In genomic region chr17:71159152-71159567, GRCm38 (mm10) we compare ENCODE assay signal across 9 mouse cellular contexts. TPM values are rescaled to one million over a fixed set of nuclear protein-coding genes. Genes with fewer than 3 reads are reported as not detected.
DNase-seq lines count a peak whose midpoint lies in the region; ATAC-seq and TF ChIP-seq lines count a peak whose summit lies in the region.
"Had no signal": no experiment of that assay in that cellular context is flagged by ENCODE, and none has a peak within 500 bp of the region (broad histone marks: within the 10 kb centered on the region; RNA-seq: fewer than 3 reads in every experiment).

No protein-coding gene starts in this region.

- peak; percentile 97 for ATAC-seq in lung, embryonic 16.5 days (ENCODE audit: low read depth)
- ATAC-seq in embryonic facial prominence, embryonic 11.5 days (replicated peaks; ENCODE audit: insufficient number of reproducible peaks, low FRiP score, low TSS enrichment, low read depth), result peak; percentile 63
- no peak for ATAC-seq in hindbrain, embryonic 13.5 days (ENCODE audit: low FRiP score)
- peak; percentile 53 for ATAC-seq in liver, postnatal 0 days

- H3K4me2 ChIP-seq in lung, embryonic 16.5 days (ENCODE audit: low read depth, low read length), result no peak overlapping the region
- no peak overlapping the region for H3K4me2 ChIP-seq in embryonic facial prominence, embryonic 11.5 days (ENCODE audit: low read depth, low read length)
- H3K4me2 ChIP-seq in hindbrain, embryonic 13.5 days, result no peak overlapping the region
- no peak overlapping the region for H3K4me2 ChIP-seq in liver, postnatal 0 days (ENCODE audit: low read depth, low read length)

- no peaks in the 10 kb centered on the region for H3K9me3 ChIP-seq in lung, embryonic 16.5 days (ENCODE audit: control insufficient read depth, low read length)
- no peaks in the 10 kb centered on the region for H3K9me3 ChIP-seq in embryonic facial prominence, embryonic 11.5 days (replicated peaks; ENCODE audit: control insufficient read depth, low read length)
- H3K9me3 ChIP-seq in hindbrain, embryonic 13.5 days, result no peaks in the 10 kb centered on the region
- H3K9me3 ChIP-seq in liver, postnatal 0 days (ENCODE audit: low read length), result no peaks in the 10 kb centered on the region

- TF ChIP-seq CTCF in lung, adult 2 months (IDR thresholded peaks at IDR 0.05; ENCODE audit: insufficient read depth, low read length), result no peak
- TF ChIP-seq CTCF in liver, postnatal 0 days (IDR thresholded peaks at IDR 0.05; ENCODE audit: low read depth), result no peak

- H3K36me3 ChIP-seq in lung, embryonic 16.5 days (ENCODE audit: control insufficient read depth, insufficient read depth, low read length), result no peaks in the 10 kb centered on the region
- H3K36me3 ChIP-seq in embryonic facial prominence, embryonic 11.5 days (replicated peaks; ENCODE audit: control insufficient read depth, insufficient read depth, low read depth, low read length), result no peaks in the 10 kb centered on the region
- H3K36me3 ChIP-seq in hindbrain, embryonic 13.5 days, result no peaks in the 10 kb centered on the region
- no peaks in the 10 kb centered on the region for H3K36me3 ChIP-seq in liver, postnatal 0 days (replicated peaks; ENCODE audit: insufficient read depth, low read length)

- no peak for DNase-seq in lung, adult 2 months
- peak; percentile 77 for DNase-seq in embryonic facial prominence, embryonic 11.5 days (ENCODE audit: low spot score)
- DNase-seq in liver, postnatal 0 days, result no peak
- no peak for DNase-seq in cerebellum, adult 11 months
- no peak for DNase-seq in cerebellum, postnatal 25 days
- no peak for DNase-seq in gastrocnemius, postnatal 36 days
- DNase-seq: right cerebral cortex, adult 18-20 months had no signal

- H3K4me3 ChIP-seq in lung, embryonic 16.5 days (ENCODE audit: low read length), result no peak overlapping the region
- no peak overlapping the region for H3K4me3 ChIP-seq in lung, adult 2 months (replicated peaks; ENCODE audit: extremely low read depth, low read depth, low read length)
- no peak overlapping the region for H3K4me3 ChIP-seq in embryonic facial prominence, embryonic 11.5 days (ENCODE audit: low read depth, low read length)
- H3K4me3 ChIP-seq in hindbrain, embryonic 13.5 days, result no peak overlapping the region
- no peak overlapping the region for H3K4me3 ChIP-seq in liver, postnatal 0 days (ENCODE audit: low read depth, low read length)

- H3K9ac ChIP-seq in lung, embryonic 16.5 days (ENCODE audit: low read length), result no peak overlapping the region
- H3K9ac ChIP-seq in embryonic facial prominence, embryonic 11.5 days (replicated peaks; ENCODE audit: low read length), result no peak overlapping the region
- no peak overlapping the region for H3K9ac ChIP-seq in hindbrain, embryonic 13.5 days
- H3K9ac ChIP-seq in liver, postnatal 0 days (replicated peaks), result no peak overlapping the region

- H3K4me1 ChIP-seq in lung, embryonic 16.5 days (replicated peaks; ENCODE audit: control insufficient read depth, insufficient read depth, low read length), result peaks cover 12% of the 10 kb centered on the region
- no peaks in the 10 kb centered on the region for H3K4me1 ChIP-seq in lung, adult 2 months (ENCODE audit: control insufficient read depth, insufficient read depth, low read length)
- peaks cover 5% of the 10 kb centered on the region for H3K4me1 ChIP-seq in embryonic facial prominence, embryonic 11.5 days (ENCODE audit: control insufficient read depth, insufficient read depth, low read length)
- H3K4me1 ChIP-seq in hindbrain, embryonic 13.5 days (replicated peaks), result peaks cover 5% of the 10 kb centered on the region; the same call in 1 of the 2 replicates
- peaks cover 9% of the 10 kb centered on the region for H3K4me1 ChIP-seq in liver, postnatal 0 days (ENCODE audit: insufficient read depth)

- TF ChIP-seq EP300 in liver, postnatal 0 days (IDR thresholded peaks at IDR 0.05; ENCODE audit: low read depth), result no peak

- no peak for TF ChIP-seq POLR2A in lung, adult 2 months (IDR thresholded peaks at IDR 0.05; ENCODE audit: borderline replicate concordance, extremely low read depth, low read depth, low read length)

- H3K27ac ChIP-seq in lung, embryonic 16.5 days (ENCODE audit: low read length), result peak overlapping the region; percentile 85
- peak overlapping the region; percentile 68 for H3K27ac ChIP-seq in embryonic facial prominence, embryonic 11.5 days (replicated peaks; ENCODE audit: low read depth, low read length)
- H3K27ac ChIP-seq in hindbrain, embryonic 13.5 days, result 0 out of 2 replicates have a peak overlapping the region, but pooled peaks have one; percentile 25
- H3K27ac ChIP-seq in liver, postnatal 0 days (ENCODE audit: low read depth), result peak overlapping the region; percentile 48

- H3K27me3 ChIP-seq in lung, embryonic 16.5 days (ENCODE audit: control insufficient read depth, insufficient read depth, low read depth, low read length), result no peaks in the 10 kb centered on the region
- H3K27me3 ChIP-seq in embryonic facial prominence, embryonic 11.5 days (ENCODE audit: control insufficient read depth, insufficient read depth, low read length), result no peaks in the 10 kb centered on the region
- no peaks in the 10 kb centered on the region for H3K27me3 ChIP-seq in hindbrain, embryonic 13.5 days
- H3K27me3 ChIP-seq in liver, postnatal 0 days (ENCODE audit: insufficient read depth, low read length), result no peaks in the 10 kb centered on the region

- intact Hi-C loops in gastrocnemius, postnatal 36 days (cut with DNase I), result no loop called here

- WGBS in lung, embryonic 16.5 days, result 15% methylated on average over 4 of the region's 4 CpGs
- WGBS in lung, adult 2 months, result 36% methylated on average over 4 of the region's 4 CpGs
- 11% methylated on average over 4 of the region's 4 CpGs for WGBS in embryonic facial prominence, embryonic 11.5 days
- WGBS in hindbrain, embryonic 13.5 days, result 19% methylated on average over 4 of the region's 4 CpGs
- WGBS in liver, postnatal 0 days (ENCODE audit: insufficient replicate concordance), result 49% methylated on average over 4 of the region's 4 CpGs

RNA-seq across cellular contexts. Expression of gene Lpin2, which starts 23.2 kb away (rescaled TPM):
- polyA plus RNA-seq in lung, embryonic 16.5 days (2015; fragmentation: Nextera tagmentation; extraction: Ambion mirVana), result 30.8 and 31.6 TPM in 2 replicates
- 51.2 and 55.8 TPM in 2 replicates for polyA plus RNA-seq in lung, adult 2 months (2012; rRNA removed)
- polyA plus RNA-seq in embryonic facial prominence, embryonic 11.5 days (2014; fragmentation: Nextera tagmentation; extraction: Ambion mirVana), result 46.3 and 49.4 TPM in 2 replicates
- polyA plus RNA-seq in hindbrain, embryonic 13.5 days (2015; fragmentation: Nextera tagmentation; extraction: Ambion mirVana), result 40.6 and 41.8 TPM in 2 replicates
- 34.0 and 44.5 TPM in 2 replicates for polyA plus RNA-seq in liver, postnatal 0 days (2015; fragmentation: Nextera tagmentation; extraction: Ambion mirVana)
- 1 to 10 TPM; 2.6 to 3.5 TPM for total RNA-seq in gastrocnemius, postnatal 36 days (2021)

Comparison
In these comparisons a context has a peak if more than half of its experiments do, and no peak if none do; other contexts are left out.
1. H3K27ac ChIP-seq: peak in every context shown above with its lines; median percentile 85 in lung, embryonic 16.5 days; 68 in embryonic facial prominence, embryonic 11.5 days; 48 in liver, postnatal 0 days; 25 in hindbrain, embryonic 13.5 days.